Mouse (Mus musculus) frontal cortex, postnatal 10 days (tissue): ENCODE results near the gene Zscan29.
"Not testable (repeated sequence)": the region's sequence is repeated elsewhere in the genome, so short reads cannot be mapped to it uniquely, and the experiment has no call there.

Experiments used
- DNase-seq, 2 experiments: peaks; one replicate each; pipeline ENCODE4 v3.0.0; 2022; ENCODE audit warnings: low spot score in 2 of 2, mixed read lengths in 1 of 2

Zscan29 gene

GRCm38 (mm10) chr2:121137371-121137770 lies 33.6 kb downstream of the Zscan29 start:
- DNase-seq: no peak

- no peak for DNase-seq
Measured at GRCm38 (mm10) chr2:121132822-121133221, 38.1 kb downstream of the Zscan29 start.

DNA sequence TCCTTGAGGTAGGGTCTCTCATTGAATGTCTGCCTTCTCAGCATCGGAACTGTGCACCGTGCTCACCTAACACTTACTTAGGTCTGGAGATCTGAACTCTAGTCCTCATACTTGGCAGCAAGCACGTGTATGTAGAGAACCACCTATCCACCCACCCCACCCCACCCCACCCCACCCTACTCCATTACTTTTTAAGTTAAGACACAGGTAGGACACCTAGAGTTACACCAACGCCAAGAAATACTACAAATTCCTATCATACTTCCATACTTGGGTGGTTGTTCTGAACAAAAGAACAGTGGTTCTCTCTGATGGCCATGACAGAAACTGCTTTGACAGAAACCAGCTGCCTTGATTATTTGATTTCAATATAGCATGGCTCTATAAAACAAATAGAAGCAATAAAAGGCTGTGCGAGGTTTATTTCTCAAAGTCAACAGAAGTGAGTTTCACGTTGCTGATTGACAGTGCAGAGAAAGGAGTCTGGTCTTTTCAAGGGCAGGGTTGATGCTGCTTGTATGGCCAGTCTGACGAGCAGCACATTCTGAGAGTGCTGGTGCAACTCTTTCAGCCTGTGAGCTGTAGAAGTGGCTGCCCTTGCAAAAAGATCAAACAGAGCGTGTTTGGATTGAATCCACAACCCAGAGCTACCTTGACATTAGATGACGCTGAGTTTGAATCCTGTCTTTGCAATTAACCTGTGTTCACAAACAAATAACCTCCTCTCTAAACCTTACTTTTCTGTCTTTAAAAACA lies 41.9 kb downstream of the Zscan29 start:
- no peak for DNase-seq

- DNase-seq: no peak
Measured at GRCm38 (mm10) chr2:121127536-121127935, 43.4 kb downstream of the Zscan29 start.

DNA sequence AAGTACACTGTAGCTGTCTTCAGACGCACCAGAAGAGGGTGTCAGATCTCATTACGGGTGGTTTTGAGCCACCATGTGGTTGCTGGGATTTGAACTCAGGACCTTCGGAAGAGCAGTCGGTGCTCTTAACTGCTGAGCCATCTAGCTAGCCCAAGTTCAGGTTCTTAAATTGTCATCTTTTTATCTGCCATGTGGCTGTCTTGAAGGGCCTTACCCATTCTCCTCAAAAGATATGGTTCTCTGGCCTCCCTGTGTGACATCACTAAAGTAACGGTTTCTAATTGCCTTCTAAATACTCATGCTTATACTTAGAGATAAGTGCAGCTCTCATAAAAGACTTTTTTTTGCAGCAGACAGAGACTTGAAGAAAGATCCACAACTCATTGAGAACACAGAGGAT lies 44.6 kb downstream of the Zscan29 start:
- DNase-seq: not testable (repeated sequence)

DNA sequence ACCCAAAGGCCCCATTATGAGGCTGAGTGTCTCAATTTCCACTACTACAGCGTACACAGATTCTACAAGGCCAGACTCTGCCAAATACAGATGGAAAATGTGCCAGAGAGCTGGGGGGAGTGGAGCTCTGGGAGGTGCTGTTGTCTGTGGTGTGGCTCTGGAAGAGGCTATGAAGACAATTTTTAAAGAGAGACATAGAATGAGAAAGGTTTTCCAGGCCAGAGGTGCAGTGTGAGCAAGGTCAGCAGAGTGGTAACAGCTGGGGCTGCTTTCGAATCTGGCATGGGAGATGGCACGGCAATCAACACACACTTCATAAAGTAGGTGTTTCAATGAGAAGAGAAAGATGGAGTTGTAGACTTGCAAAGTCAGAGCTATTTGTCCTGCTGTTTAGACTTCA lies 51.7 kb downstream of the Zscan29 start:
- DNase-seq: no peak

DNA sequence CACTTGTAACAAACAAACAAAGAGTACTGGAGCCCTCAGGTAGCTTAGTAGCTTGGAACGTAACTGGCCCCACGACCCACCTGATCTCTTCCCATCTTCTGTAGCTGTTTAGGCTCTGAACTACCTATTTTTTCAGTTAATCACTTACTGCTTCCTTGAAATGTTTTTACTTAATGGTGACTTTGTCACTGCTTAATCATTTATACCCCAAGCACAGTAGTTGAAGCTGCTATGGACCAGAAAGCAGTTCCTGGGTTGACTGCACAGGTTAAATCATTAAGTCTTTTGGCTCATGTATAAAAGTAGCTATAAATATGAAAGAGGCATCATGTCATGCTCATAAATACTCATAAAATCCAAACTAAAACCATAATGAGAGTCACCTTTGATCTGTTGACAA lies 55.5 kb downstream of the Zscan29 start:
- no peak for DNase-seq

GRCm38 (mm10) chr2:121109695-121110094 lies 61.2 kb downstream of the Zscan29 start, which contains the start of gene Tgm7:
TSS of gene Tgm7 (minus strand) at chr2:121109795.
- no peak for DNase-seq
